Mouse (Mus musculus): ENCODE measurements around the gene Lcn2. TPM values are rescaled to one million over a fixed set of nuclear protein-coding genes. Genes with fewer than 3 reads are reported as not detected.

The Lcn2 gene
- polyA plus RNA-seq, 1 experiment = 32.0 TPM

DNA sequence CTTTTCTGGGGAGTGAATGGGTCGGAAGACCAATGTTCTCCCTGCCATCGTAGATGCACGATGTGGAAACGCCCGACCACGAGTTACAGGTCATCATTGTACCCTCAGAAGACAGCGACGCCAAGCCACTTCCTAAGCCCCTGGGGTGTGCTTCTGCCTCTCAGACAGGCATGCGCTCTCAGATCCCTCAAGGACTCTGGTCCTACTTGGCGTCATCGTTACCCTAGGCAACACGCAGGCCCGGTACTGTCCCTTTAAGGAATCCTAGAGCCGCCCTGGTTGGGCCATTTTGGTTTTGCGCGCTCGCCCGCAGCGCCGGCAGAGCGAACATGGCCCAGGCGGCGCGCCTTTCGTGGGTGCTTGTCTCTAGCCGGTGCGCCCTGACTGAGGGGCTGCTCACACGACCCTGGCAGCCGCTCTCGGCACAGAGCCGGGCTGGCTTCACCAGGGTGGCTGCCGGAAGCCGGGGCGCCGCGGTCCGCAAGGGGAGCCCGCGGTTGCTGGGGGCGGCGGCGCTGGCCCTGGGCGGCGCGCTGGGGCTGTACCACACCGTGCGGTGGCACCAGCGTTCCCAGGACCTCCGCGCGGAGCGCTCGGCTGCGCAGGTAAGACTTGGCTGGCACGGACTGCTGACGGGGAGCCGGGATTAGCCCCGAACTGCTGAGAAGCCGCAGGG, 8.0 kb upstream of the Lcn2 start:
- H3K27me3 ChIP-seq (replicated peaks) = peaks cover 14% of the 10 kb centered on the region
- peak overlapping the region; percentile 99 for H3K4me3 ChIP-seq (replicated peaks)
- H3K36me3 ChIP-seq (replicated peaks; ENCODE audit: low read length) = peaks cover 33% of the 10 kb centered on the region
- TF ChIP-seq GATA1 (IDR thresholded peaks at IDR 0.05; ENCODE audit: borderline replicate concordance, low read length) = no peak
- TF ChIP-seq FLI1 (IDR thresholded peaks at IDR 0.05; ENCODE audit: low read length) = no peak
- peaks cover 35% of the 10 kb centered on the region for H3K4me1 ChIP-seq
- H3K9me3 ChIP-seq = no peaks in the 10 kb centered on the region

DNA sequence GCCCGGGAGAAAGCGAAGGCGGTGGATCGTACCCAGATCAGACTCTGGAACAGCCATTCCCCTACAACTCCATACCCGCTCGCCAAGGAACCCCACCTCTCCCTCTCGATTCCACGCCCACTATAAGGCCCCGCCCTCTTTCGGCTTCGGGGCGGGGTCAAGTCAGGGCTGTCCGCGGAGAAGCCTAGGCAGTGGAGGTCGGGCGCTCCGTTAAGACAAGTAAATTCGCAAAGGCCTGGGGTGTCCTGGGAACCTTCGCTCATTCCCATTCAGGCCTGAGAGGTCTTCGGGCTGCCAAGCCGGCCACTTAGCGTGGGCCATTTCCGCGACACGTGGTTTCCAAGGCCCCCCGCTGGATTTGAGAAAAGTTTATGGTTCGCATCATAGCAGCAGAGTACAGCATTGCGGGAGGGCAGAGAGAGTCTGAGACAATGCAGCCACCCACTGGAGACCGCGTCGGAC, 7.5 kb upstream of the Lcn2 start, which contains the start of gene Ptges2:
Gene Ptges2 (plus strand): TSS at position 413 of the 462 bp plus-strand sequence.
- TF ChIP-seq FLI1 (IDR thresholded peaks at IDR 0.05; ENCODE audit: low read length) = no peak
- TF ChIP-seq GATA1 (IDR thresholded peaks at IDR 0.05; ENCODE audit: borderline replicate concordance, low read length) = no peak
- no peaks in the 10 kb centered on the region for H3K9me3 ChIP-seq
- H3K4me1 ChIP-seq = peaks cover 35% of the 10 kb centered on the region
- peak within 1 kb of the TSS; percentile 99 for H3K4me3 ChIP-seq (replicated peaks)
- peaks cover 15% of the 10 kb centered on the region for H3K27me3 ChIP-seq (replicated peaks)
- H3K36me3 ChIP-seq (replicated peaks; ENCODE audit: low read length) = peaks cover 27% of the 10 kb centered on the region

DNA sequence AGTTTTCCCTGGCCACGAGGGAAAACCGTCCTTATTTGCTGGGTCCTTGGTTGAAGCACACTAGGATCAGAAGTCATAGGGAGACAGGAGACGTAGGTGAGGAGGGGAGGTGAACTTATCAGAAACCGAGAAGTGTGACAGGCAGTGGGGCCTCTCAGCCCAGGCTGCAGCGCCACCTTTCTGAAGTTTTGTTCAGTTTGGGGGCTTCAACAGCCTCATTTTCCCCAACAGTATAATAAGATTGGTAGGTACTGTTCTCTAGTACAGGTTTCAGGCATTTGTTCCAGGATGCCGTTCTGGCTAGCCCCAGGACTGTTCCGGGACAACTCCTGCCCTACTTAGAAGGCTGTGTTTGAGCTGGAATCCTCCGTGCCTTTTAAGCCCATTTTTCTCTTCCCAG, 6.9 kb upstream of the Lcn2 start:
- H3K36me3 ChIP-seq (replicated peaks; ENCODE audit: low read length) = peaks cover 22% of the 10 kb centered on the region
- no peaks in the 10 kb centered on the region for H3K9me3 ChIP-seq
- peaks cover 35% of the 10 kb centered on the region for H3K4me1 ChIP-seq
- H3K27me3 ChIP-seq (replicated peaks) = peaks cover 17% of the 10 kb centered on the region
- peak overlapping the region; percentile 99 for H3K4me3 ChIP-seq (replicated peaks)
- TF ChIP-seq FLI1 (IDR thresholded peaks at IDR 0.05; ENCODE audit: low read length) (no peak), GATA1 (IDR thresholded peaks at IDR 0.05; ENCODE audit: borderline replicate concordance, low read length) (no peak)

DNA sequence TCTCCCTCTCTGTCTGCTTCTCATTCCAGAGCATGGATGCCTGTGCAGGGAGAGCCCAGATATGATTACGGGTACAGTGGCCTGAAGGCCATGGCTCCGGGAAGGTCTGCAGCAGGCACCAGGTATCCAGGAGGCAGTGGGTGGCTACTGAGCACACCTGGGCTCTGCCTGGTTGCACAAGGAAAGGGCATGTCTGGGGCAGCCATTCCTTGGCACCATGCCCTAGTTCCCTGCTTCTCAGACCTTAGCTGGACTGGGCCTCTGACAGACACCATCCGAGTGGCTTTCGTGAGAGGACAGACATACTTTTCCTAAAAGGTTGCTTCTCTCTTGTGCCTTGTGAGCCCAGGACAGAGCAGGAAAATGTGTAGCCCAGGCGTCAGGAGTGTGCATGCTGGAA, 4.0 kb upstream of the Lcn2 start:
- H3K9me3 ChIP-seq = no peaks in the 10 kb centered on the region
- H3K36me3 ChIP-seq (replicated peaks; ENCODE audit: low read length) = no peaks in the 10 kb centered on the region
- peak overlapping the region; percentile 46 for H3K4me3 ChIP-seq (replicated peaks)
- peaks cover 33% of the 10 kb centered on the region for H3K4me1 ChIP-seq
- TF ChIP-seq GATA1 (IDR thresholded peaks at IDR 0.05; ENCODE audit: borderline replicate concordance, low read length) (no peak), FLI1 (IDR thresholded peaks at IDR 0.05; ENCODE audit: low read length) (no peak)
- peaks cover 38% of the 10 kb centered on the region for H3K27me3 ChIP-seq (replicated peaks)

DNA sequence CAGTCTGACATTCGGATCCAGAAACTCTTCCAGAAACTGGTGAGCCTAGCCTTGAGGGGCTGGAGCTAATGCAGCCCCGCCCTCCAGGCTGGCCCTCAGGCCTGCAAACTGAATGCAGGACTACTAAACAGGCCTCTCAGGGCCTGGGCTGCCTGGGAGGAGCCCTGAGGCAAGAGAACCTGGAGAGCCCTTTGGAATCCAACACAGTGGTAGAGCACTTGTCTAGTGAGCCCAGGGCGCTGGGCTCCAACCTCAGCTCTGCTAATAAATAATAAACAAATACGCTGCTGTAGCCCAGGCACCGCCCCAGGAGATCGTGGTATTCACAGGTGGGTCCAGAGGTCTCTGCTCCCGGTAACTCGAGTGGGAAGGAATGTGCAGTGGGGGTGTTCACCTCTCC, 2.8 kb upstream of the Lcn2 start:
- H3K9me3 ChIP-seq = no peaks in the 10 kb centered on the region
- no peaks in the 10 kb centered on the region for H3K36me3 ChIP-seq (replicated peaks; ENCODE audit: low read length)
- TF ChIP-seq GATA1 (IDR thresholded peaks at IDR 0.05; ENCODE audit: borderline replicate concordance, low read length) (no peak), FLI1 (IDR thresholded peaks at IDR 0.05; ENCODE audit: low read length) (no peak)
- peaks cover 49% of the 10 kb centered on the region for H3K27me3 ChIP-seq (replicated peaks)
- H3K4me3 ChIP-seq (replicated peaks) = no peak overlapping the region
- H3K4me1 ChIP-seq = peaks cover 25% of the 10 kb centered on the region

DNA sequence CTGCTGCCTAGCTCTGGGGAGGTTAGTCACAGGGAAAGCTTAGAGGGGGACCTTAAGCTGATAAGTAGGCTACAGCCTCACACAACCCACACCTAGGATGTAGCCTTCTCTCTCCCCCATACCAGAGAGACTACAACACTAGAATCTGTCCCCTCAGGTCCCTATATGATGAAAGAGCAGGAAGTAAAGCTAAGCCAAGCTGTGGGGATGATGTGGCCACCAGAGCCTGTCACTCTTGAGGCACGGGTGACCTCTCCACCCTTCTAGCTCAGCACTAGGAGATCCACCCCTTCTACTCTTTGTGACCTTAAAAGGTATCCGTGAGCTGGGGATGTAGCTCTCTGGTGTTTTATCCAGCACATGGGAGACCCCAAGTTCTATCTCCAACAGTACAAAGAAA, 1.1 kb upstream of the Lcn2 start:
- Histone ChIP-seq H3K9me3 (no peaks in the 10 kb centered on the region), H3K4me1 (peaks cover 22% of the 10 kb centered on the region), H3K4me3 (replicated peaks) (no peak overlapping the region), H3K36me3 (replicated peaks; ENCODE audit: low read length) (no peaks in the 10 kb centered on the region), H3K27me3 (replicated peaks) (peaks cover 64% of the 10 kb centered on the region)
- no peak for TF ChIP-seq FLI1 (IDR thresholded peaks at IDR 0.05; ENCODE audit: low read length)
- no peak for TF ChIP-seq GATA1 (IDR thresholded peaks at IDR 0.05; ENCODE audit: borderline replicate concordance, low read length)

DNA sequence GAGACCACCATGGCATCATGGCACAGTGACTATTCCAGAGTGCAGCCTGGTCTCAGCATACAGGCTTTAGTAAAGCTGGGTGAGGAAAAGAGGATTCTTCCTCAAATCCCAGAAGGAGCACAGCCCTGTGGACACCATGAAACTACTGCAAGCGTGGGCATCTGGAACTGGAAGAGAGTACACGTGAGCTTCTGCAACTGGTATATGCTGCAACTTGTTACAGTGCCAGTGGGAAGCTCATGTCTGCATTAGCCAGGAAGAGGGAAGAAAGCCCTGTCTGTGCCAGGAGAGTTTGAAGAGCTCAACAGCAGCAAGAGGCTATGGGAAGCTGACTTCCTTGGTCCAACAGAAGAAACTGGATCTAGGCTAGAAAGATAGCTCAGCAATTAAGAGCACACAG, 5.4 kb downstream of the Lcn2 start:
- peaks cover 55% of the 10 kb centered on the region for H3K27me3 ChIP-seq (replicated peaks)
- TF ChIP-seq GATA1 (IDR thresholded peaks at IDR 0.05; ENCODE audit: borderline replicate concordance, low read length) = no peak
- TF ChIP-seq FLI1 (IDR thresholded peaks at IDR 0.05; ENCODE audit: low read length) = no peak

DNA sequence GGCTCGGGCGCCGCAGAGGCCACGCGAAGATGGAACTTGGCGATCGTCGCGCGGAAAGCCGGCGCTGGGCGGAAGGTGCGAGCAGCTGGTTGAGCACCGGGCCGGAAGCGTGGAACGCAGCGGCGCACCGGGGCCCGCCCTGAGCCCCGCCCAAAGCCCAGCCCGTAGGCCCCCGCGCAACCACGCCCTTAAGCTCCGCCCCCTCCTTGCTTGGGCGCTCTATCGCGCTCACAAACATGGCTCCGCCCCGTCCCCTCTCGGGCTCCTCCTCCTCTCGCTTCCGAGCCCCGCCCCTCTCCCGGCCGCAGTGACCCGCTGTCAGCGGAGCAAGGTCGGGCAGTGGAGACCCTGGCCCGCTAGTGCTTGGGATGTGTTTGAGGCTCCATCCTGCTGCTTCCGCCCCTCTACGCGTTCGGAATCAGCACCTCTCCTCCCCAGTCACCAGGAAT, 6.3 kb downstream of the Lcn2 start, which contains the start of gene 1110008P14Rik:
Gene 1110008P14Rik (minus strand): TSS at position 164 of the 449 bp plus-strand sequence.
- Histone ChIP-seq H3K27me3 (replicated peaks) (peaks cover 46% of the 10 kb centered on the region), H3K36me3 (replicated peaks; ENCODE audit: low read length) (peaks cover 34% of the 10 kb centered on the region), H3K9me3 (no peaks in the 10 kb centered on the region), H3K4me1 (peaks cover 44% of the 10 kb centered on the region), H3K4me3 (replicated peaks) (peak within 1 kb of the TSS; percentile 91)
- TF ChIP-seq FLI1 (IDR thresholded peaks at IDR 0.05; ENCODE audit: low read length) (0 out of 2 replicates have a peak, but pooled peaks have one; percentile 12), GATA1 (IDR thresholded peaks at IDR 0.05; ENCODE audit: borderline replicate concordance, low read length) (no peak)

More for the DNA sequence above, 5.4 kb downstream of the Lcn2 start:
- H3K4me1 ChIP-seq = peaks cover 44% of the 10 kb centered on the region
- peak overlapping the region; percentile 91 for H3K4me3 ChIP-seq (replicated peaks)
- no peaks in the 10 kb centered on the region for H3K9me3 ChIP-seq
- H3K36me3 ChIP-seq (replicated peaks; ENCODE audit: low read length) = peaks cover 25% of the 10 kb centered on the region

DNA sequence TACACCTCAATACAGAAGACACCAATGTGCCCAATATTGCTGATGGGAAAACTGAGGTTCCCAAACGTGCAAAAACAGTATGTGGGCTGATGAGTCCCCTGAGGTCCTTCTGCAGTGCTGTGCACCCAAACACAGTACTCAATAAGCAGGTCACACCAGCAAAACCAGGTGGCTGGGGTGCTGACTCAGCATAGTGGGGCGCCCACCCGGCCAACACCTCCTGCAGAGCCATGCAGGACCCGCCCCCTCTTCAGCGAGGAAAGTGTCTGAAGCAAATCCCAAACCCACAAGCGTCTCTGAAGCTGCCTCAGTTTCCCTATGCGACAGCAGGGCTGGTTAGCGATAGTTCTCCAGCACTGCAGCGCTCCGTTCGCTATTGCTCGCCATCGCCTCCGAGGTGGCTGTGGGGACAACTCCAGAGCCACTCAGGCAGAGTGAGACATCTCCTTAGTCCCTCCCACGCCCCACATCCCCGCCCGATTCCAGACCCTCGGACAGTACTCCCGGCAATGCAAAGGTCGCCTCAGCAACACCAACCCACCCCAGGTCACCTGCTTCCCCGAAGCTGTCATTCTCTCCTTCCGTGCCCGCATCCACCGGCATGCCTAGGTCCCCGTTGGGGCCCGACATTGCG, 6.8 kb downstream of the Lcn2 start:
- H3K27me3 ChIP-seq (replicated peaks) = peaks cover 41% of the 10 kb centered on the region
- peak overlapping the region; percentile 91 for H3K4me3 ChIP-seq (replicated peaks)
- peaks cover 39% of the 10 kb centered on the region for H3K36me3 ChIP-seq (replicated peaks; ENCODE audit: low read length)
- H3K9me3 ChIP-seq = no peaks in the 10 kb centered on the region
- TF ChIP-seq FLI1 (IDR thresholded peaks at IDR 0.05; ENCODE audit: low read length) (no peak), GATA1 (IDR thresholded peaks at IDR 0.05; ENCODE audit: borderline replicate concordance, low read length) (no peak)
- peaks cover 44% of the 10 kb centered on the region for H3K4me1 ChIP-seq

DNA sequence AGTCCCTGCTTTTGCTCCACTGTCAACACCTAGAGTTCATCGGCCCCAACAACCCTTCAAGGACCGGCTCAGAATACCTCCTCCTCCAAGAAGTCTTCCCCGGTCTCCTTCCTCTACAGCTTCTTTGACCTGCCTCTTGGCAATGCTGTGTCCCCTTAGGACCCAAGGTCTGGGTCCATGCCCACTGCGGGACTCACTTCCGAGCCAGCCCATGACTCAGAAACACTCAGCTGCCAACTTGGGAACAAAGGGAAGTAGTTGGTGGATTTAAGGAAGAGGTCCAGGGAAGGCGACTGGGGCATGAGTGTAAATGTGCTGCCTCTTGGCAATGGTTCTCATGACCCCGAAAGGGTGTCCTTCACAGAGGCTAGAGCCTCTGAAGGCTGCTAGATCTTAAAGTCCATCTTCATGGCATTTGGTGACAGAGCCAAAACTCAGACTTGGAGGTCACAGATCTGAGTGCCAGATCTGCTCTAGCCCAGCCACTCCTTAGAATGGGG, 8.0 kb downstream of the Lcn2 start:
- H3K9me3 ChIP-seq = no peaks in the 10 kb centered on the region
- peaks cover 39% of the 10 kb centered on the region for H3K4me1 ChIP-seq
- H3K36me3 ChIP-seq (replicated peaks; ENCODE audit: low read length) = peaks cover 51% of the 10 kb centered on the region
- TF ChIP-seq GATA1 (IDR thresholded peaks at IDR 0.05; ENCODE audit: borderline replicate concordance, low read length) (no peak), FLI1 (IDR thresholded peaks at IDR 0.05; ENCODE audit: low read length) (no peak)
- H3K27me3 ChIP-seq (replicated peaks) = peaks cover 29% of the 10 kb centered on the region
- H3K4me3 ChIP-seq (replicated peaks) = no peak overlapping the region

All from megakaryocyte, embryonic 14.5 days (primary cell).